Mouse (Mus musculus) heart, postnatal 25 days (tissue): ENCODE results near the gene Gm9918. TPM values are rescaled to one million over a fixed set of nuclear protein-coding genes. Genes with fewer than 3 reads are reported as not detected.

ENCODE experiments used
- DNase-seq: peaks from one replicate; pipeline ENCODE4 v3.0.0; 2022; ENCODE audit warnings: low spot score
- intact Hi-C: fragments of 180-260 bp; cut with DNase I; formaldehyde crosslinking; loops from one replicate; pipeline ENCODE4 v1.15.1; 2025
- total RNA-seq, 2 experiments: library from RNA; stranded (reverse); gene quantifications; 2 replicates each; pipeline ENCODE4 v1.2.3; 2021

The Gm9918 gene
- total RNA-seq, 2 experiments from 2014 or later, result not detected

DNA sequence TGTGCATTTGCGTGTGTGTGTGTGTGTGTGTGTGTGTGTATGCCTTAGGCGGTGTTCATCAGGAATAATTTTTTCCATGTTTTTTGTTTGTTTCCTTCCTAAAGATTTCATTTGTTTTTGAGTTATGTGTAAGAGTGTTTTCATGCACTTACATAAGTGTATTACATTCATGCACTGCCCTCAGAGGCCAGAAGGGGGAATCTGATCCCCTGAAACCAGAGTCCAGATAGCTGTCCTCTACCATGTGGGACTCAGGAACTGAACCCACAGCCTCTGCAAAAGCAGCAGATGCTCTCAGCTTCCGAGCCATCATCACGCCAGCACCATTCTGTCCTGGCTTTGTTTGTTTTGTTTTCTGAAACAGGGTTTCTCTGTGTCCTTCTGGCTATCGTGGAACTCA lies 4.8 kb upstream of the Gm9918 start:
- no peak for DNase-seq
- intact Hi-C loops, result no loop called here

DNA sequence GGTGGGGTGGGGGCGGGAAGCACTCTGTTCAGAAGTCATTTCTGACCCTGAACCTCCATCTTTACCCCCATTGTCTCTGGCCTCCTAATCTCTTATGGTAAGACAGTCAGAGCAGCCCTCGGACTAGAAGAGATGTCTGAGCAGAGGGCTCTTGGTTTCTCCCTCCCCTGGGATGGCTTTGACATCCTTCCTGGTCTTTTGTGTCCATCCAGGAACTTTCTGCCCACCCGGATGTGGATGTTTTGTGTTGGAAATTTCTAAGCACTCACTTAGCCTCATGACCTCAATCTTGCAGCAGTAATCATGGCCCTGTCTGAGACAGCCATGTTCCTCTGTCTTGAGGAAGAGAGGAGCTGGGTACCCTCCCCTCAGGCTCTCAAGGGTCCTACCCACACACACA lies 1.1 kb downstream of the Gm9918 start:
- no peak for DNase-seq
- intact Hi-C loops, result no loop called here

DNA sequence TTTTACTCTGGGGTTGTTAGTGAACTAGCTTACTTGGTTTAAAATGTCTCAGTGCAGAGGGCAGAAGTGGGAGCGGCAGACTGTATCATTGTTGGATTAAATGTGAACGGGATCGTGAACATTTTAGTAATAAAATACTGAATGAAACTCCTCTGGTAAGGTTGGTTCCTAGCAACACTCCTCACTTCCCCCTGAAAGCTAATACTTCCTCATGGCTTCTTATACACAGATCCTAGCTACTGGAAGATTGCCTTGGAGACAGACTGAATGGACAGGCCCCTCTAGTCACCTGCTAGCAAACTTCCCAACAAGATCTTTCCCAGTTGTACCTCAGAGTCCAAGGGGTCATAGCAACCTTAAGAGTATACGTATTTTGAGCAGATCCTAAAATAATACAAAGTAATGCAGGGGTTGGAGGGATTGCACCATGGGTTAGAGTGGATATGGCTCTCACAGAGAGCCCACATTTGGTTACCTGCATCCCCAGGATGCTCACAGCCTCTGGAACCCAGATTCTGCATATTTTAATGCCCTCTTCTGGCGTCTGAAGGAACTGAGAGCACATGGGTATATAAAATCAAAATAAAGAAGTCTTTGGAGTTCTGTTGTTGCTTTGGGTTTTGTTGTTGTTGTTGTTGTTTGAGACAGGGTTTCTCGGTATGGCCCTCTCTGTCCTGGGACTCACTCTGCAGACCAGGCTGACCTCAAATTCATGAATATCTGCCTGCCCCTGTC lies 3.8 kb downstream of the Gm9918 start:
- DNase-seq, result no peak
- intact Hi-C loops, result no loop called here

DNA sequence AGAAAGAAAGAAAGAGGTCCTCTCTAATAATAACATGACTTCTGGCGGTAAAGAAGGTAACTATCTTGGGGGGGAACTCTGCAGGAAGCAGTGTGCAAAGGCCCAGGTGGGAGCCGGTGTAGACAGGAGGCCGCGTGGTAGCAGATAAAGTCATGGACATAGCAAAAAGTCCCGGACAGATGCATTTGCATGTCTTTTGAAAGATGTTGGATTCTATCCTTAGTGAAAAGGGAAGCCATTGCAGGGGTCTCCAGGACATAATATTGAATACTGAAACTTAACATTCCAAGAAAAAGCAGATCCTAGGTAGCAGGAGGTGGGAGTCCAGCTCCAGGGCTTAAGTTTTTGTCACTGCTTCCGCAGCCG lies 8.3 kb downstream of the Gm9918 start:
- intact Hi-C loops, result loop anchor here (1.0 to 2.0 kb wide), 2 partner anchors 31 to 40 kb away; no protein-coding TSS in a partner anchor
- DNase-seq, result no peak

DNA sequence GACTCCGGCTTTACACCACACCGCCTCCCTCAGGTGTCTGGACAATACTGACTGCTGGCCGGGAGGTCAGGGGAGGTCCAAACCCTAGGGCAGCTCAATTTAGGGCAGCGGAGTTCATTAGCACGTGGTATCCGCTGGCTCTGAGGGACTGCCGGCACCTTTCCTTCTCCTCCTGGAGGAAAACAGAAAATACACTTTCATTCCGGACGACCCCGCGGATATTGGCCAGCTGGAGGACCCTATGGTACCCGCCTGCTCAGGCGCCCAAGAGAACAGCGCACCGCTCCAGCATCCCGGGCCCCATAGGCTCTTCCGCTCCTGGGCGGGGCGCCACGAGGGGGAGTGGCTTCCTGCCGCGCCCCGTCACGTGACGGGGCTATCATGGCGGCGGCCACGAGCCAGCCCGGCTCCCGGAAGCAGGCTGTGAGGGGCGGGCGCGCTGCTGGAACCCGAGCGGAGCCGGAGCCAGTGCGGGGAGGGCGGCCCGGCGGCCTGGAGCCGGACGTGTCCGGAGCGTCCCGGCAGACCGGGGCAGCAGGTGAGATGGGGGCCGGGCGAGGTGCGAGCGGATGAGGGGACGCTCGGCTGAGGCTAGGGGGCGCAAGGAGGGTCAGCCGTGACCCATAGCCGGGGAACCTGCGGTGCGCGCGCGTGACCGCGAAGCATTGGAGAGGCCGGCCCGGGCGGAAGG lies 8.9 kb downstream of the Gm9918 start, which contains the start of gene Mfsd5:
Gene Mfsd5, plus strand, starts transcription at position 363 of the 691 bp plus-strand sequence.
- DNase-seq, result peak; percentile 76
- intact Hi-C loops, result loop anchor here (1.0 to 2.0 kb wide), 2 partner anchors 32 to 40 kb away; no protein-coding TSS in a partner anchor

DNA sequence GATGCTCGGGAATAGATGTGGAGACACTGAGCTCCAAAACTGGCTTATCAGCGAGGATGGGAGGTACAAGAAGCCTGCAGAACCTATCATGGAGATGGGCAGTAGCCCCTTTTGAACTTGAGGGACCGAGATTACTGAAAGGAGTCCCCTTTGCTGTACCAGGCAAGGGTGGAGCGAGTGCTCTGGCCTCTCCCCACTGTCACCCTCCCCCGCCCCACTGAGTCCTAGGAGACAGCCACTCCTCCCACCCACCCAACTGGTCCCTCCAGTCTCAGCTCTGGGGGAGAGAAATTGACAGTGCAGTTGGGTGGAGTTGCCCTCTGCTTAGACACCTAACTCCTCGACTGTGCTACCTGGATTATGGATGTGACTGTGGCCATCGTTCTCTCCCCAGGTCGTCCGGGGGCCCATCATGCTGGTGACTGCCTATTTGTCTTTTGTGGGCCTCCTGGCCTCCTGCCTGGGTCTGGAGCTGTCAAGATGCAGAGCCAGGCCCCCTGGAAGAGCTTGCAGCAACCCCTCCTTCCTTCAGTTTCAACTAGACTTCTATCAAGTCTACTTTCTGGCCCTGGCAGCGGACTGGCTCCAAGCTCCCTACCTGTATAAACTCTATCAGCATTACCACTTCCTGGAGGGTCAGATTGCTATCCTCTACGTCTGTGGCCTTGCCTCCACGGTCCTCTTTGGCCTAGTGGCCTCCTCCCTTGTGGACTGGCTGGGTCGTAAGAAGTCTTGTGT lies 9.6 kb downstream of the Gm9918 start:
- no peak for DNase-seq
- intact Hi-C loops, result loop anchor here (1.0 to 2.0 kb wide), 2 partner anchors 33 to 41 kb away; no protein-coding TSS in a partner anchor

DNA sequence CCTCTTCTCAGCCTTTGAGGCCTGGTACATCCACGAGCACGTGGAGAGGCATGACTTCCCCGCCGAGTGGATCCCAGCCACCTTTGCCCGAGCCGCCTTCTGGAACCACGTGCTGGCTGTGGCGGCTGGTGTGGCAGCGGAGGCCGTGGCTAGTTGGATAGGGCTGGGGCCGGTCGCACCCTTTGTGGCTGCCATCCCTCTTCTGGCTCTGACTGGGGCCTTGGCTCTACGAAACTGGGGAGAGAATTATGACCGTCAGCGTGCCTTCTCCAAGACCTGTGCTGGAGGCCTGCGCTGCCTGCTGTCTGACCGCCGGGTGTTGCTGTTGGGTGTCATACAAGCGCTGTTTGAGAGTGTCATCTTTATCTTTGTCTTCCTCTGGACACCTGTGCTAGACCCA lies 10.3 kb downstream of the Gm9918 start:
- intact Hi-C loops, result no loop called here
- no peak for DNase-seq

DNA sequence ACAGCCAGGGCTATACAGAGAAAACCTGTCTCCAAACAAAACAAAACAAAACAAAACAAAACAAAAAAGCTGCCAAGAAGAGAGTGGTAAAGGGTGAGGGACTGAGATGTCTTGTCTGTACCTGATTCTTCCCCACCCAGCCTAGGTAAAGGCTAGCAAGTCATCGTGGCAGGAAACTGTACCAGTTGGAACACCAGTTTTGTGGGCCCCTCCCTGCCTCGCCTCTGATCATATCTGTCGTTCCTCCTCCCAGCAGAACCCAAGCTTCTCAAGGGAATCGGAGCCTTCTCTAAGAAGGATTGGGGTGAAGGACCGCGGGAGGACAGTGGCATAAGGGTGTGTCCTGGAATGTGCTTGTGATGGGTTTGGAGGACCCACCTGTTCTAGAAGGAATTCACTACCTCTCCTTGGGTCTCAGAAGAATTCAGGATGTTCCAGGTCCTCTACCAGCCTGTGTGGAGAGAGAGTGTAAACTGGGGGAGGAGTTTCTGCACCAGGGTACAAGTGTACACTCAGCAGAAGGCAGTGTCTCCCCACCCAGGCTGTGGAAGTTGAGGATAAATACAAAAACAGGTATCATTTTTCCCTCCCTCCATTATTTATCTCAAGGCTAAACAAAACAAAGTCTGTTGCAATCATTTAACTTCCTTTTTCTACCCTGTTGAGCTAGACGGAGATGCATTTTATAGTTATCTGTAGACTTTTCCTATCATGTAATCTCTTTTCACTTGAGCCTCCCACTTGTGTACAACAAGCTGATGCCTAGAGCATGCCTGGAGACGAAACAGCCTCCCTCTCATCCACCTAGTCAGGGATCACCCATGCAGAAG lies 12.3 kb downstream of the Gm9918 start:
- intact Hi-C loops, result no loop called here
- DNase-seq, result no peak

DNA sequence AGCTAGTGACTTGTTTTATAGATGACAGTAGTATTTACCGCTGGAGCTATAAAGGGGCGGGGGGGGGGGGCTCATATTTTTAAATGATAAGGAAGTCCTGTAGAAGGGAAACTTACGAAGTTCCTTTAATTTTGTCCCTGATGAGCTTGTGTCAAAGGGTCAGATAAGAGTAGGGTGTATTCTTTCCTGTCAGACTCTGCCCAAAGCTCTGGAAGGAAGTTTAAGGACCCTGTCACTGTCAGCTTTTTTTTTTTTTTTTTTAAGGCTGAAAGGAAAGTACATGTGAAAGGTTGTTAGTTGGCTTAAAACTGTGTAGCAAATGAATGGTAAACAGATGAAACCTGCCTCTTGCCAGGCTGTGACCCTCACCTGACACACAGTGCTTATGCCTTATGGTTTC lies 13.3 kb downstream of the Gm9918 start:
- no peak for DNase-seq
- intact Hi-C loops, result no loop called here

DNA sequence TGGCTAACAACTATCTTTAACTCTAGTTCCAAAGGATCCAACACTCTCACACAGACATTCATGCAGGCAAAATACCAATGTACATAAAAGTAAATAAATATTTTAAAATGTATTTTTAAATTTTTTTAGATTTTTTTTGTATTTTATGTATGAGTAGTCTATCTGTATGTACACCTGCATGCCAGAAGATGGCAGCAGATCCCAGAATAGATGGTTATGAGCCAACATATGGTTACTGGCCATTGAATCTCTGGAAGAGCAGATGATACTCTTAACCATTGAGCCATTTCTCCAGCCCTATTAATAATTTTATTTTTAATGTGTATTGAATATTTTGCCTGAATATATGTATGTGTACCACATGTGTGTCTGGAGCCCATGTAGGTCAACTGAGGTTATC lies 17.0 kb downstream of the Gm9918 start:
- intact Hi-C loops, result loop anchor here (1.0 to 5.0 kb wide), 3 partner anchors 29 to 155 kb away; no protein-coding TSS in a partner anchor

DNA sequence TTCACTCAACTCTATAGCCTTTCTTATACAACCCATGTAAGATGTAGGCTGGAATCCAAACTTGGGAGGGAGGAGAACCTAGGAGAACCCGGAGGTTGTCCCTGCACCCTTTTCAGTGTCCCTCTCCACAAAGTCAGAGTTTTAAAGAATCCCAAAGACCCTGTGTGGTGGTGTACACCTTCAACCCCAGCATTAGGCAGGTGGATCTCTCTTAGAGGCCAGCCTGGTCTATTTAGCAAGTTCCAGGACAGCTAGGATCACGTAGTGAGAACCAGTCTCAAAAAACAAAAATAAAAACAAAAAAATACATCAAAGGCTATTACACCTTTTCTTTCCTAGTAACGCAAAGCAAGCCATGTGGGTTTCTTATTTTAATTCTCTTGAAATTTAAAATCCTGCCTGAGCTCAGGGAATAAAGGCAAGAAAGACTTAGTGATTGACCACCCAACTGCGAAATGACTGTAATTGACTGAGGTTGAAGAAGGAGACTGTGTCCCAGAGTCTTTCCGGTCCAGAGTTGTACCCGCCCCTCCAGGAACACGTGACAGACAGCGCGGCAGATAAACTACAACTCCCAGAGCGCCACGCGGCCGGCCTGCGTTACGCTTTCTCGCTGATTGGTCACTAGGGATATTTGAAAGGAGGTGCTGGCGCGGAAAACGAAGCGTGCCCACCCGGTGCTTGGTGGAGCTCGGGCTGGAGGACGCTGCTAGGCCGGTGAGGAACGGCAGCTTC lies 25.4 kb downstream of the Gm9918 start, which contains the start of gene Espl1:
Gene Espl1, plus strand, starts transcription at position 634 of the 735 bp plus-strand sequence.
- intact Hi-C loops, result no loop called here
- peak; percentile 88 for DNase-seq

More for the DNA sequence above, 17.0 kb downstream of the Gm9918 start:
- DNase-seq, result no peak

DNA sequence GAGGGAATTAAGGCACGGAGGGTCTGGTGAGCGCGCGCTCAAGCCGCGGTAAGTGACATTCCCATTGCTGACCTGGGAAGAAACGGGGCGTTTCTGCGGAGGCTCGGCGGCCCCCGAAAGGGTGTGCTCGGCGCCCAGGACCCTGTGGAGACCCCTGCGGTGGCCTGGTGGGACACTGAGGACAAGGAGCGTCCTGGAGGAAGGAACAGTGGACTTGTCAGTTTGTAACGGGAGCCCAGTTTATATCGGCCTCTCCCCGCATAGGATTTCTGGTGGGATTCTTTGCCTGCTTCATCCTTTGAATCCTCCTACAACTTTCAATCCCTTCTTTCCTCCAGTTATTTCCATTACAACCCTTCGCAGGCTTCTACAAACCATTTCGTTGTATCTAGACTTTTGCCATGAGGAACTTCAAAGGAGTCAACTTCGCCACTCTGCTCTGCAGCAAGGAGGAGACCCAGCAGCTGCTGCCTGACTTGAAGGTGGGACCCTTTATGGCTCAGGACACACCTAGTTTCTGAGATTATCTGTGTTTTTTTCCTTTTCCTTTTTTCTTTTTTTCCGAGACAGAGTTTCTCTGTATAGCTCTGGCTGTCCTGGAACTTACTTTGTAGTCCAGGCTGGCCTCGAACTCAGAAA lies 26.1 kb downstream of the Gm9918 start:
- intact Hi-C loops, result no loop called here
- no peak for DNase-seq

DNA sequence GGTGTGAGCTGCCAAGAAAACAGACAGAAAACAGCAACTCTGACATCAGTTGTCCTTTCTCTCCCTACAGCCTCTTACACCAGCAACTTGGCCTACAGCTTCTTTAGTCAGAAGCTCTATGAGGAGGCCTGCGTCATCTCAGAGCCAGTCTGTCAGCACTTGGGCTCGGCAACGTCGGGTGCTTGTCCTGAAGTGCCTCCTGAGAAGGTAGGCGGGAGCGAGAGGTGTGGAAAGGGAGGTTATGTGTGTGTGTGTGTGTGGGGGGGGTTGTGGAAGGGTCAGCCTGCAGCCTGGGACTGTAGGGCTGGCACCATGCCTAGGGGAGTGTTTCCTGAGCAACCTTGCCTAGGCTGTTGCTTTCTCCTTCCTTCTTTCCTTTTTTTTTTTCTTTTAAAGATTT lies 32.2 kb downstream of the Gm9918 start:
- DNase-seq, result no peak
- intact Hi-C loops, result no loop called here

DNA sequence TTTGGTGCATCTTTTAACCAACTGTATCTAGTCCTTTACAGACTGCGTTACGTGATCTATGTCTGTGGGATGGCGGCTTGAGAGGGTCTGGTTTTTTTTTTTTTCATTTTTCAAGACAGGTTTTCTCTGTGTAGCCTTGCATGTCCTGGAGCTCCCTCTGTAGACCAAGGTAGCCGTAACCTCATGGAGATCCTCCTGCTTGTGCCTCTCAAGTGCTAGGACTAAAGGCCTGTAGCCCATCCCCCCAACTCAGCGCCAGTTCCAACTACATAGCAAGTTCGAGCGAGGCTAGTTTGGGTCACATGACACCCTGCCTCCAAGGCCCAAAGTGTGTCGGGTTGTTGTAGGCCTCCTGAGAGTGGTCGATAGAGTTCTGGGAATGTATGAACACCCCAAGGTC lies 38.4 kb downstream of the Gm9918 start:
- DNase-seq, result no peak
- intact Hi-C loops, result no loop called here

DNA sequence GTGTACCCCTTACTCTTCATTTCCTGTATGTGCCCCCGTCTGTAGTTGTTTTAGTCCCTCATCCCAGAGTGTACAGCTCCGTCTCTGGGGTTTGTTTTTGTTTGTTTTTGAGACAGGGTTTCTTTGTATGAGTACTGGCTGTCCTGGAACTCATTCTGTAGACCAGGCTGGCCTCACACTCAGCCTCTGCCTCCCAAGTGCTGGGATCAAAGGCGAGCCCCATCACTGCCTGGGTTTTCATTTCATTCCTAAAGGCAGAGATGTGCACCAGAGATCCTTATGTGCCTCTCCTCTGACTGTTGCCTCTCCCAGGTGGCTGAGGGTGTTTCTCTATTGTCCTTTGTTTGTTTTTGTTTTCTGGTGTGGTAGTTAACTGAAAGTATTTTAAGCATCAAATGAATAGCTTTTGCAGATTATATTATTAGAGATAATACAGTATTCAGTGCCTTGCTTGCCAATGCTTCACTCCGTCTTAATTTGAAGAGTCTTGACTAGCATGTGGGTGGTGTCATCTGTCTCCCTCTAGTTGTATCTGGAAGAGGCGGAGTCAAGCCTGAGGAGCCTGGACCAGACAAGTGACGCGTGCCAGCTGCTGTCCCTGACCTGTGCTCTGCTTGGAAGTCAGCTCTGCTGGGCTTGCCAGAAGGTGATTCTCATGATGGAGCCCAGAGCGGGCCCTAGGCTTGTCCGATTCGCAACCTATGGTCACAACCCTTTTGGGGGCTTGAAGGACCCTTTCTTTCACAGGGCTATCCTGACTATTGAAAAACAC lies 39.9 kb downstream of the Gm9918 start:
- peak; percentile 55 for DNase-seq
- intact Hi-C loops, result no loop called here

DNA sequence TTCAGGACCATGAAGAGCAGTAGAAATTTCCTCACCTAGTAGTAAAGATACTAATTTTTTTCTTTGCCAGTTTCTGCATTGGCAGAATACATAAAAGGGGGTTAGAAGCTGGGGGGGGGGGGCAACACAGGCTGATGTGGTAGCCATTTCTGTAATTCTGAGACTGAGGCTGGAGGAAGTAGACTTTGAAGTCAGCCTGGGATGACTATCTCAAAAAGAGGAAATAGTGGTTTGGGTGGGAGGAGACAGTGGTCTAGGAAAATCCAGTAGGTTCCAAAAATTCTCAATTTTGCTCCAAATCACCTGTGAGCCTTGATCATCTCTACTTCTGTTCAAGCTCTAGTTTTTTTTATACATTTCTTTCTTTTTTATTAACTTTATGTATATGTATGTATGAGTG lies 41.1 kb downstream of the Gm9918 start:
- no peak for DNase-seq
- intact Hi-C loops, result no loop called here

DNA sequence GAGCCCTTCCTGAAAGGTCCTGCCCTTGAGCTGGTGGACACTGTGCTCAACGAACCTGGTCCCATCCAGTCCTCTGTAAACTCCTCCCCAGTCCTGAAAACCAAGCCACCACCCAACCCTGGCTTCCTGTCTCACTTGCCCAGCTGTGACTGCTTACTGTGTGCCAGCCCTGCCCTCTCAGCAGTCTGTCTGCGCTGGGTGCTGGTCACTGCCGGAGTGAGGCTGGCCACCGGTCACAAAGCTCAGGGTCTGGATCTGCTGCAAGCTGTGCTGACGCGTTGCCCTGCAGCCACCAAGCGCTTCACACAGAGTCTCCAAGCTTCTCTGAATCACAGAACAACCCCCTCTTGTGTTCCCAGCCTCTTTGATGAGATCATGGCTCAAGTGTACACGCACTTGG lies 44.9 kb downstream of the Gm9918 start:
- intact Hi-C loops, result no loop called here

DNA sequence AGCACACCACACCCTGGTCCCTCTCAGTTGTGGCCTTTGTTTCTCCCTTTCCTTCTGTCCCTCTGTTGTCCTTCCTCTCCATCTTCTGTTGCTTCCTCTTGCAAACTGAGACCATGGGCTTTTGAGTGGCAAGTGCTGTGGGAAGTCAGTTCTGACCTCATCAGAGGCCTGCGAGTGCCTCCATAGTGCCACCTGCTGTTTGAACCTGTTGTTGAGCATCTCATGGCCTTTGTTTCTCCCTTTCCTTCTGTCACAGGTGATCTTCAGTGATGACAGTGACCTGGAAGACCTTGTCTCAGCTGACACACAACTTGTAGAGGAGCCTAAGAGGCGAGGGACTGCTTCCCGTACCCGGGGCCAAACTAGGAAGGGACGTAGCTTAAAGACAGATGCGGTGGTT lies 45.9 kb downstream of the Gm9918 start:
- DNase-seq, result peak; percentile 40
- intact Hi-C loops, result loop anchor here (1.0 kb wide), 2 partner anchors 29 to 77 kb away; no protein-coding TSS in a partner anchor

More for the DNA sequence above, 44.9 kb downstream of the Gm9918 start:
- DNase-seq, result peak; percentile 38
